Mouse (Mus musculus): ENCODE measurements around the gene Coa7. TPM values are rescaled to one million over a fixed set of nuclear protein-coding genes. Genes with fewer than 3 reads are reported as not detected.
A peak's percentile ranks its signal among the peaks of the same experiment; 100 is the strongest.

Coa7 gene
- 39.2 and 43.1 TPM in 2 replicates for polyA plus RNA-seq (2015; fragmentation: Nextera tagmentation; extraction: Ambion mirVana)

GRCm38 (mm10) chr4:108327730-108328484 lies at the start of gene Coa7:
Gene Coa7 (plus strand): TSS chr4:108328140.
- WGBS = under 1% methylated on average over 44 of the region's 45 CpGs
- Histone ChIP-seq H3K9me3 (ENCODE audit: control insufficient read depth, low read length) (no peaks in the 10 kb centered on the region), H3K4me3 (ENCODE audit: low read length) (peak within 1 kb of the TSS; percentile 84), H3K9ac (ENCODE audit: low read length) (peak within 1 kb of the TSS; percentile 81), H3K36me3 (ENCODE audit: control insufficient read depth, insufficient read depth, low read length) (peaks cover 2% of the 10 kb centered on the region; the same call in 1 of the 2 replicates), H3K4me2 (ENCODE audit: low read depth, low read length) (peak within 1 kb of the TSS; percentile 75), H3K4me1 (replicated peaks; ENCODE audit: control insufficient read depth, insufficient read depth, low read length) (peaks cover 9% of the 10 kb centered on the region), H3K27me3 (ENCODE audit: control insufficient read depth, insufficient read depth, low read depth, low read length) (no peaks in the 10 kb centered on the region), H3K27ac (ENCODE audit: low read length) (peak within 1 kb of the TSS; percentile 96)
- peak; percentile 98 for ATAC-seq (ENCODE audit: low read depth)

GRCm38 (mm10) chr4:108300266-108300665 lies 27.7 kb upstream of the Coa7 start:
- Histone ChIP-seq H3K4me3 (ENCODE audit: low read length) (peak overlapping the region; percentile 91), H3K27ac (ENCODE audit: low read length) (peak overlapping the region; percentile 87), H3K9ac (ENCODE audit: low read length) (peak overlapping the region; percentile 94), H3K36me3 (ENCODE audit: control insufficient read depth, insufficient read depth, low read length) (no peaks in the 10 kb centered on the region), H3K9me3 (ENCODE audit: control insufficient read depth, low read length) (no peaks in the 10 kb centered on the region), H3K27me3 (ENCODE audit: control insufficient read depth, insufficient read depth, low read depth, low read length) (no peaks in the 10 kb centered on the region), H3K4me2 (ENCODE audit: low read depth, low read length) (peak overlapping the region; percentile 64), H3K4me1 (replicated peaks; ENCODE audit: control insufficient read depth, insufficient read depth, low read length) (peaks cover 4% of the 10 kb centered on the region)
- no peak for ATAC-seq (ENCODE audit: low read depth)
- WGBS = 1% methylated on average over 14 of the region's 14 CpGs

GRCm38 (mm10) chr4:108300670-108301373 lies 27.1 kb upstream of the Coa7 start, which contains the start of gene Zyg11b:
Gene Zyg11b (minus strand): TSS chr4:108301096.
- Histone ChIP-seq H3K36me3 (ENCODE audit: control insufficient read depth, insufficient read depth, low read length) (no peaks in the 10 kb centered on the region), H3K9ac (ENCODE audit: low read length) (peak within 1 kb of the TSS; percentile 94), H3K4me1 (replicated peaks; ENCODE audit: control insufficient read depth, insufficient read depth, low read length) (peaks cover 4% of the 10 kb centered on the region), H3K4me3 (ENCODE audit: low read length) (peak within 1 kb of the TSS; percentile 91), H3K4me2 (ENCODE audit: low read depth, low read length) (peak within 1 kb of the TSS; percentile 64), H3K27me3 (ENCODE audit: control insufficient read depth, insufficient read depth, low read depth, low read length) (no peaks in the 10 kb centered on the region), H3K9me3 (ENCODE audit: control insufficient read depth, low read length) (no peaks in the 10 kb centered on the region), H3K27ac (ENCODE audit: low read length) (peak within 1 kb of the TSS; percentile 87)
- WGBS = 1% methylated on average over 40 of the region's 58 CpGs
- peak; percentile 98 for ATAC-seq (ENCODE audit: low read depth)

- H3K4me2 ChIP-seq (ENCODE audit: low read depth, low read length) = no peak overlapping the region
- H3K9me3 ChIP-seq (ENCODE audit: control insufficient read depth, low read length) = no peaks in the 10 kb centered on the region
- ATAC-seq (ENCODE audit: low read depth) = no peak
- H3K27me3 ChIP-seq (ENCODE audit: control insufficient read depth, insufficient read depth, low read depth, low read length) = no peaks in the 10 kb centered on the region
- H3K9ac ChIP-seq (ENCODE audit: low read length) = no peak overlapping the region
- H3K4me1 ChIP-seq (replicated peaks; ENCODE audit: control insufficient read depth, insufficient read depth, low read length) = peaks cover 4% of the 10 kb centered on the region
- H3K4me3 ChIP-seq (ENCODE audit: low read length) = no peak overlapping the region
- 71% methylated on average over 5 of the region's 5 CpGs for WGBS
- H3K36me3 ChIP-seq (ENCODE audit: control insufficient read depth, insufficient read depth, low read length) = no peaks in the 10 kb centered on the region
- H3K27ac ChIP-seq (ENCODE audit: low read length) = no peak overlapping the region
Measured at GRCm38 (mm10) chr4:108302296-108302890, 25.5 kb upstream of the Coa7 start.

- H3K36me3 ChIP-seq (ENCODE audit: control insufficient read depth, insufficient read depth, low read length) = no peaks in the 10 kb centered on the region
- H3K9me3 ChIP-seq (ENCODE audit: control insufficient read depth, low read length) = no peaks in the 10 kb centered on the region
- no peak overlapping the region for H3K4me3 ChIP-seq (ENCODE audit: low read length)
- H3K4me1 ChIP-seq (replicated peaks; ENCODE audit: control insufficient read depth, insufficient read depth, low read length) = no peaks in the 10 kb centered on the region
- 49% methylated on average over 6 of the region's 6 CpGs for WGBS
- H3K27me3 ChIP-seq (ENCODE audit: control insufficient read depth, insufficient read depth, low read depth, low read length) = no peaks in the 10 kb centered on the region
- H3K4me2 ChIP-seq (ENCODE audit: low read depth, low read length) = no peak overlapping the region
- H3K27ac ChIP-seq (ENCODE audit: low read length) = no peak overlapping the region
- no peak overlapping the region for H3K9ac ChIP-seq (ENCODE audit: low read length)
- ATAC-seq (ENCODE audit: low read depth) = no peak
Measured at GRCm38 (mm10) chr4:108310706-108311105, 17.2 kb upstream of the Coa7 start.

GRCm38 (mm10) chr4:108314041-108314440 lies 13.9 kb upstream of the Coa7 start:
- 40% methylated on average over 5 of the region's 5 CpGs for WGBS
- H3K9ac ChIP-seq (ENCODE audit: low read length) = no peak overlapping the region
- no peak for ATAC-seq (ENCODE audit: low read depth)
- H3K9me3 ChIP-seq (ENCODE audit: control insufficient read depth, low read length) = no peaks in the 10 kb centered on the region
- H3K4me2 ChIP-seq (ENCODE audit: low read depth, low read length) = no peak overlapping the region
- no peaks in the 10 kb centered on the region for H3K27me3 ChIP-seq (ENCODE audit: control insufficient read depth, insufficient read depth, low read depth, low read length)
- H3K27ac ChIP-seq (ENCODE audit: low read length) = no peak overlapping the region
- H3K4me1 ChIP-seq (replicated peaks; ENCODE audit: control insufficient read depth, insufficient read depth, low read length) = 0 out of 2 replicates have a peak, but pooled peaks cover 4% of the 10 kb centered on the region
- H3K4me3 ChIP-seq (ENCODE audit: low read length) = no peak overlapping the region
- H3K36me3 ChIP-seq (ENCODE audit: control insufficient read depth, insufficient read depth, low read length) = no peaks in the 10 kb centered on the region

GRCm38 (mm10) chr4:108317656-108318605 lies 10.0 kb upstream of the Coa7 start:
- H3K36me3 ChIP-seq (ENCODE audit: control insufficient read depth, insufficient read depth, low read length) = no peaks in the 10 kb centered on the region
- 0 out of 2 replicates have a peak, but pooled peaks cover 4% of the 10 kb centered on the region for H3K4me1 ChIP-seq (replicated peaks; ENCODE audit: control insufficient read depth, insufficient read depth, low read length)
- no peaks in the 10 kb centered on the region for H3K9me3 ChIP-seq (ENCODE audit: control insufficient read depth, low read length)
- no peak overlapping the region for H3K9ac ChIP-seq (ENCODE audit: low read length)
- no peak overlapping the region for H3K4me2 ChIP-seq (ENCODE audit: low read depth, low read length)
- no peaks in the 10 kb centered on the region for H3K27me3 ChIP-seq (ENCODE audit: control insufficient read depth, insufficient read depth, low read depth, low read length)
- H3K27ac ChIP-seq (ENCODE audit: low read length) = no peak overlapping the region
- WGBS = 74% methylated on average over 12 of the region's 12 CpGs
- no peak for ATAC-seq (ENCODE audit: low read depth)
- H3K4me3 ChIP-seq (ENCODE audit: low read length) = no peak overlapping the region

- peak; percentile 38 for ATAC-seq (ENCODE audit: low read depth)
- Histone ChIP-seq H3K27ac (ENCODE audit: low read length) (no peak overlapping the region), H3K9ac (ENCODE audit: low read length) (no peak overlapping the region), H3K4me1 (replicated peaks; ENCODE audit: control insufficient read depth, insufficient read depth, low read length) (0 out of 2 replicates have a peak, but pooled peaks cover 4% of the 10 kb centered on the region), H3K27me3 (ENCODE audit: control insufficient read depth, insufficient read depth, low read depth, low read length) (no peaks in the 10 kb centered on the region), H3K9me3 (ENCODE audit: control insufficient read depth, low read length) (no peaks in the 10 kb centered on the region), H3K4me2 (ENCODE audit: low read depth, low read length) (no peak overlapping the region), H3K36me3 (ENCODE audit: control insufficient read depth, insufficient read depth, low read length) (no peaks in the 10 kb centered on the region), H3K4me3 (ENCODE audit: low read length) (no peak overlapping the region)
- WGBS = 49% methylated on average over 7 of the region's 8 CpGs
Measured at GRCm38 (mm10) chr4:108318649-108319615, 9.0 kb upstream of the Coa7 start.

Measured in lung, embryonic 16.5 days (tissue).